Mouse (Mus musculus) thymus, postnatal 25 days (tissue): ENCODE results near the gene Pdcd4.

Experiments
- DNase-seq: peaks from one replicate; pipeline ENCODE4 v3.0.0; 2022

The Pdcd4 gene

DNA sequence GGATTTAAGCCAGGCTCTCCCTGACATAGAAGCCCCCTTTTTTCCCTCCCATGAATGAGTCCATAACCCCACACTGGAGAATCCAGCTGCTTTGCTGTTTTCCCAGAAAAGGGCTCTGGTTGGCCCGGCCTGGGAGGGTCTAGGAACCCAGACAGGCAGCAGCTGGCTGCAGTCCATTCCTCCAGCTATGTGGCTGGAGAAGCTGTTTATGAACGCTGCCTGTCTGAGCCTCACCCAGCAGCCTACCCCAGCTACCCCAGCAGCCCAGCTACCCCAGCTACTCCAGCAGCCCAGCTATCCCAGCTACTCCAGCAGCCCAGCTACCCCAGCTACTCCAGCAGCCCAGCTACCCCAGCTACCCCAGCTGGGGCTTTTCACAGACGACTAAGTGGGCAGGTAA lies at the start of gene Pdcd4:
Gene Pdcd4, plus strand, starts transcription at position 171 of the 400 bp plus-strand sequence.
- DNase-seq: peak; percentile 36

DNA sequence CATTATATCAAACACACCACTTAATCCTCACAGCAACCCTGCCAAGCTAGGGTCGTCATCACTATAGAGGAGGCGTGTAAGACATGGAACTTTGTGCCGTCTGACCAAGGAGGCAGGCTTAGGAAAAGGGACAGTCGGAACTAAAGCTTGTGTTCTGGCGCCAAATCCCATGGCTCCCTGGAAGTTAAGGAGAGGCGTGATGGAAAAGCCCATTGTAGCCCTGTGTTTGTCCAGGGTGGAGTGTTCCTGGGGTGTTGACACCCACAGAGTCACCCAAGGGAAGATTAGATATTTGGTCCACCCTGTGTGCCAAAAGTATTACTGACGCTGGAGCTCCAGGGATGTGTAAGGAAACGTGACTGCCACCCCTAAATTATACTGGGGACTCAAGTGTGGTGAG lies 48.1 kb upstream of the Pdcd4 start:
- no peak for DNase-seq

DNA sequence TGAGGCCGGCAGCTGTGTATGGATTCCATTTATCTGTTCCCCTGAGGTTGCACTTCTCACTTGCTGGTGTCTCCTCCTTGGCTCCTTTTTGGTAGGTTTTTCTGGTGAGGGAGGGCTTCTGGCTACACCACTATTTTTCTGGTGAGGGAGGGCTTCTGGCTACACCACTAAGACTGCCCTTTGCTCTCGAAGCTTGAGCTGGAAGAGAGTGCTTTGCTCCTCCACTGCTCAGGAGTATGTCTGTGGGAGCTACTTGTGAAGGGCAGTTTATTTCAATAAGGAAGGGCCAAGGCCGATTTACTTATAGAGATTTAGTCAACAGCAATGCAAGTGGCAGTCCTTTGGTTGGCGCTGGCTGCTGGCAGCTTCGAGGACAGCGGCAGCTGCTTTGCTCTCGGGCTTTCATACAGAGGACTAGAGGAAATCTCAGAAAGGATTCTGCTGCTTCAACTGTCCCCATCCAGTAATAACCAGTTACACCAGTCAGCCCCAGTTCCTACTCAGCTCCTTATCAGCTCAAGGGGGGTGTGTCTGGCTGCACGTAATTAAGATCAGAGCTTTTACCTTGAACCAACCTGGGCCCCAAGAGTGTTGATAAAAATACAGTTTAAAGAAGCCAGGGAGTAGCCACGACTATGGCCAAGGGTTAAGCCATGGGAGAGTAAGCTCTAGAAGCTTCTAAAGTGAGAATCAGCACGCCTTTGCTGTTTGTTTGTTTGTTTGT lies 43.6 kb upstream of the Pdcd4 start:
- no peak for DNase-seq

GRCm38 (mm10) chr19:53850166-53850922 lies 41.7 kb upstream of the Pdcd4 start:
- no peak for DNase-seq

GRCm38 (mm10) chr19:53851352-53851751 lies 40.7 kb upstream of the Pdcd4 start:
- no peak for DNase-seq

DNA sequence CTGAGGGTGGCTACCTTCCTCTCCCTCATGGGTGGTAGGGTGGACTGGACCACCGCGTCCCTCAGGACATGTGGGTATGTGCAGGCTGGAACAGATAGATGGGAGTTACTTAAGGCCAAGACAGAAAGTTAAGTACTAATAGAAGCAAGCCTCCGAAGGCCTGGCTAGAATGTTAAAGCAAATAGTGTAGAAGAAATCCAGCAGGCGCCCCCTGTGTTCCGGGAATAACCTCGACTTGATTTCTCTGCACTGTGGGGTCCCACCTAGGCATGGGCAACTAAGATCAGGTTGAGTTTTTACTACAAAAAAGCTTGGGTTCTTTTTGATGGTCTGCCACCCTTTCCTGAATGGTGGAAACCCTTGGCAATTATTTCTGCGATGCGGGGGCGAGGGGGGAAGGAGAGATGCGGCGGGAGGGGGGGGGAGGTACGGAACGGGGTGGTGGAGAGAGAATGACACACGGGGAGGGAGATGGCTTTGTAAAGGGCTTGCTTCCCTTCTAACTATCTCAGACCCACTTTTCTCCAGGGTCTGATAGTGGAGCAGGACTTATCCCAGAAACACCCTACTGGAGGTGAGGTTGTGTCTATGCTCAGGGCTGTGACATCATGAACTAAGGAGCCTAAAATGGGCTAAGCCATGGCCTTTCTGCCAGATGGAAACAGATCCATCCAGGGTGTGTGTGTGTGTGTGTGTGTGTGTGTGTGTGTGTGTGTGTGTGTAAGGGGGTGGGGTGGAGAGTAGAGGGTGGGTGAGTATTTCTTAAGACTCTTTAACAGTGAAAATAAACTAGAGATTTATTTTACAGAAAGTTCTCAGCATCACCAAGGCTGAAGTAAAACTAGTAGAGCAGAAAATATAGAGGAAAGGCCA lies 40.0 kb upstream of the Pdcd4 start:
- no peak for DNase-seq

- DNase-seq: no peak
These were observed 39.2 kb upstream of the Pdcd4 start for GRCm38 (mm10) chr19:53852699-53853451.

- no peak for DNase-seq
These were observed 37.1 kb upstream of the Pdcd4 start for GRCm38 (mm10) chr19:53854978-53855377.

DNA sequence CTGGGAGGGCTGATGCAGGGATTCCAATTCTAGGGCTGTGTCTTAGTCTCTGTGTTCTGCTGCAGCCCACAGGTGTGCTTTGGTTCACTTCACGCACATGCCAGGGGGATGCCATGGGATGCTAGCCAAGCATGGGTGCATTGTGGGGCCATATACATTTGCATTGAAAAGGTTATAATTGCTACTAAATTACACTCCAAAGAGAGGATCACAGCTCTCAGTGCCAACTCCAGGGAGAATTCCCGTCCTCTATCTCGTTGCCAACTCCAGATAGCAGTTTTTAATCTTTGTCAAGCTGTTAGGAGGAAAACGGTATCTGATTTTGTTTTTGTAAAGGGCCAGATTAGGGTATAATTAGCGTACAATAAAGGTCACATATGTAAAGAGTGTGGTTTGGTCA lies 36.2 kb upstream of the Pdcd4 start:
- DNase-seq: no peak

DNA sequence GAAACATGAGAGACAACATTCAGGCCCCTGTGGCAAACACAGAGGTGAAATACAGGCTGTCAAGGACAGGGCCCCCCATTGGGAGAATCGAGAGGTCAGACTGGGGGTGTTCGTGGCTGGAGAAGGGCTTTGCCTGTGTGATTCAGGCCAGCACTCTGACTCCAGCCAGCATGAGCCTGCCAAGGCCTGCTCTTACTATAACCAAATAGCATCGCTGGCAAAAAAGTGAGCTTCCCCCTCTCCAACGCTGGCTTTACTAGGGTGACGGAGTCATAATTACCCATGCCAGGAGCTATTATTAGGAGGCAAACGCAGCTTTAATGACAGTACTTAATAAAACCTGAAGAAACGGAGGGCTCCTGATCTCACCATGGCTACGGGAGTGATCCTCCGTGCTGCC lies 35.2 kb upstream of the Pdcd4 start:
- DNase-seq: no peak

GRCm38 (mm10) chr19:53857962-53858361 lies 34.1 kb upstream of the Pdcd4 start:
- no peak for DNase-seq

DNA sequence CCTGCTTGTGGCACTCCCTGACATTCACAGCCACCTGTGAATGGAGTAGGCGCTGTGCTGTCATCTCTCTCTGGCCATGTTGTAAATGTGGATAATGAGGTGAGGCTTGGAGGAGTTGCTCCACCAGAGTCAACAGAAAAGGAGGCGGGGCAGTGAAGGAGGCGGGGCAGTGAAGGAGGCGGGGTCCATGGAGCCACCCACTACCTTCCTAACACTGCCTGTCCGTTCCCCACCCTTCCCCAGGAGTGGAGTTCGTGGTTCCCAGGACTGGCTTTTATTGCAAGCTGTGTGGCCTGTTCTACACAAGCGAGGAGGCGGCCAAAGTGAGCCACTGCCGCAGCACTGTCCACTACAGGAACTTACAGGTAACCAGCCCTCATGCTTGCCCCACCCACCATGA lies 32.9 kb upstream of the Pdcd4 start:
- no peak for DNase-seq

DNA sequence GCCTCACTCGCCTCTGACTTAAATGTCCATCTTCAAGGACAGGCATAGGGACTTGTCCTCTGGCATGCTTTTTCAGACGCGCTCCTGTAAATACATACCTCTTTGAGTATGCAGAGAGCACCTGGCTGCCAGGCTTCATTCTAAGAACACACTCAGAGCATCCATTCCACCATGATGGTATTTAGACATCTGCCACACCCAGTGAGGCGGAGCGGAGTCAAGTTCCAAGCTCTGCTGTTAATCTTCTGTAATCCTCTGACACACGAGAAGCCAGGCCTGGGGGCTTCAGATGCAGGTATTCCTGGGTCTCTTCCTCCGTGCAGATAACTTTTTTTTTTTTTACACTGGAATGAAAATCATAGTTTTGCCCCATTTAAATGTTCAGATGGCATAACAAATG lies 32.4 kb upstream of the Pdcd4 start:
- no peak for DNase-seq

GRCm38 (mm10) chr19:53861346-53861745 lies 30.7 kb upstream of the Pdcd4 start:
- no peak for DNase-seq

DNA sequence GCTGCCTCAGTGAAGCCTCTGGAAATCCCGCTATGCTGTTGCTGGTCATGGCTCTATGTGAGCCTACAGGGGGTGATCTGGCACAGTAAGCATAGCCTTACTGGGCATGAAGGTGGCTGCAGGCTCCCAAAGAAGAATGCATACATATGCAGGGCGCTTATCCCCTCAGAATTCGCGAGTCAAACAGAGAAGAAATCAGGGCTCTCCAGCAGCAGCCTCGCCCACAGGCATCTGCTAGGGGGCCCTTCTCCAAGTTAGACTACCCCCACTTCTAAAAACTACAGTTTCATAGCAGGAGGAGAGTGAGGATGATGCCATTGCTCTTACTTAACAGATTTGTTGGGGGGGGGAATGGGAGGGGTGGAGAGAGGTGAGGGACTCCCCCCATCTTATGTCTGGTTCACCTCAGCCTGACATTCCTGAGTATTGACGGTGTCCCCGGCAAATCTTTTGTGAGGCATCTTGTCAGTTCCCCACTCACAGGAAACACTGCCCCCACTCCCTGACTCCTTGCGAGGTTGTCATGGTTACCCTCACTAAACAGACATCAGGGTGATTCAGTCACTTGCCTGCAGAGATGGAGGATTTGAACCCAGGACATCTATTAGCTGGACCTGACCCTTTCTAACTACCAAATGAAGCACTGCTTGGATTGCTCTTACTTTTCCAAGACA lies 29.3 kb upstream of the Pdcd4 start:
- no peak for DNase-seq

DNA sequence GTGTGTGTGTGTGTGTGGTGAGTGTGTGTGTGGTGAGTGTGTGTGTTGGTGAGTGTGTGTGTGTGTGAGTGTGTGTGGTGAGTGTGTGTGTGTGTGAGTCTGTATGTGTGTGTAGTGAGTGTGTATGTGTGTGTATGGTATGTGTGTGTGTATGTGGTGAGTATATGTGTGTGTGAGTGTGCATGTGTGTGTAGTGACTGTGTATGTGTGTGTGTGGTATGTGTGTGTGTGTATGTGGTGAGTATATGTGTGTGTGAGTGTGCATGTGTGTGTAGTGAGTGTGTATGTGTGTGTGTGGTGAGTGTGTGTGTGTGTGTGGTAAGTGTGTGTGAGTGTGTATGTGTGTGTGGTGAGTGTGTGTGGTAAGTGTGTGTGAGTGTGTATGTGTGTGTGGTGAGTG lies 24.8 kb upstream of the Pdcd4 start:
- DNase-seq: no peak

DNA sequence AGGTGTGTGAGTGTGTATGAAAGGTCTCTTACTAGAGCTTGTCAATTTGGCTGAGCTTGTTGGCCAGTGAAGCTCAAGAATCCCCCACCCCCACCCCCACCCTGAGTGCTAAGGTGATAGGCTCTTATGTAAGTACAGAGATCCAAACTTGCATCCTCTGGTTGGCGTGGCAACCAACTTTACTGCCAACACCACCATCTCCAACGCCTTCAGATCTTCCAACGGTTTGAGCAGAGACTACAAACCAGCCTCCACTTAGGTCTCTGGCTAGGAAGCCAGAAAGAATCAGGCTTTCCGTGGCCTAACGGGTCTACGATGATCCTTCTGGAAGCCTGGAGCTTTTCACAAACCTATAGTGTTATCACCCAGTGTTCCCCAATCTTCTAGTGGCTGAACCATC lies 23.9 kb upstream of the Pdcd4 start:
- no peak for DNase-seq

- no peak for DNase-seq
These were observed 23.2 kb upstream of the Pdcd4 start for GRCm38 (mm10) chr19:53868796-53869195.

DNA sequence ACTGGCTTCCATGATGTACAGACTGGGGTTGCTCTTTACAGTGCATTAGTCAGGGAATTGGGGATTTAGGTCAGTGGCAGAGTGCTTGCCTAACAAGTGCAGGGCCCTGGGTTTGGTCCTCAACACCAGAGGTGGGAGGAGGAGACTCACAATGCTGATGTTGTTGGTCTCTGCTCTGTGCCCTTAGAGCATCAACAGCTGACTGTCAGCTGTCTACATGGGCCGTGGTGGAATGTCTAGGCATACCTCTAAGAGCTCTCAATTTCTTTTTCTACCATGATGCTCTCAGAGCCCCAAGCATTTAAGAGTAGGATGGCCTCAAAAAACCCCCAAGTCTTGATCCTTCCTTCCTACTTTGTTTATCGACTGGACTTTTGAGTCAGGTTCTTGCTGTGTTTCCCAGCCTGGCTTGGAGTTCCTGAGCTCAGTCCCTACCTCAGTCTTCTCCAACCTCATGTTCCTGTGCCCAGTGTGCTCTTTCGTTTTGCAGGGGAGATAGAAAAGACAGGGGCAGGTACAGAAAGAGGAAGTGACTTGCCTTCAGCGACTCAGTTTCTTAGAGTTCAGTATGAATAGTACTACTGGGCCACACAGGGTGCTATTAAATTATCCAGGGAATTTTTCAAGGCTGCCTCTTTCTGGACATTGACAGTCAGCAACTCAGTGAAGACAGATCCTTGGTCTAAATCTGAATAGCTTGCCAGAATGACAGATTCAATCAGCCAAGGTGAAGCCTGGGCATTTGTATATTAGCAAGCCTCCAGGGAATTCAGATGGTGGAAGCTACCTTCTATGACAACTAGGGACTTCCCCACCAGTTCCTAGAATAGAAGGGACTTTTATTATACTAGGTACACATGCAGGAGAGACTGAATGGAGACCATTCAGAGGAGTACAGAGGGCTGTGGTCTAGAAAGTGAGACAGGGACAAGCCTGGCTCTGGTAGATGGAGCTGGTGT lies 22.3 kb upstream of the Pdcd4 start:
- DNase-seq: no peak

DNA sequence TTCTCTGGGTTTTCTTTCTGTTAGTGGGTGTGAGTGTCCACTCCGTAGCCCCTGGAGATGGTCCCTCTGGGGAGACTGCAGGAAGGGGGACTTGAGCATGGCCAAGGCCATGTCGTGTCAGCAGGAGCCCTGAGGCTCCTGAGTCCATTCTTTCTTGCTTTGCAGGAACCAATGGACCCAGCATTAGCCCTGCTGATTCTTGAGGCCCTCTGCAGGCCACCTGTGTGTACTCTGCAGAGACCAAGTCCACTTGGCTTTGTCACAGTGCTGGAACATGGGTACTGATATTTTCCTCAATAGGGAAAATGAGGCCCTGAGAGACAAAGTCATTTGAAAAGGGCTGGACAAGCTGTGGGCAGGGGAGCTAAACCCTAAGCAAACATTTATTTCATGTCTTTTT lies 21.5 kb upstream of the Pdcd4 start:
- DNase-seq: no peak

- DNase-seq: no peak
These were observed 20.5 kb upstream of the Pdcd4 start for GRCm38 (mm10) chr19:53871502-53871901.
